Mouse (Mus musculus): ENCODE measurements around the gene Nckap5.

The Nckap5 gene

GRCm38 (mm10) chr1:126364556-126364955 is 466.0 kb downstream of the Nckap5 start:
- no peak for DNase-seq (ENCODE audit: low spot score in 2 of 2)

GRCm38 (mm10) chr1:126360531-126361220 is 469.9 kb downstream of the Nckap5 start:
- no peak for DNase-seq (ENCODE audit: low spot score in 2 of 2)

- no peak for DNase-seq (ENCODE audit: low spot score in 2 of 2)
Observed at GRCm38 (mm10) chr1:126360111-126360510, 470.5 kb downstream of the Nckap5 start.

- DNase-seq (ENCODE audit: low spot score in 2 of 2): no peak
Observed at GRCm38 (mm10) chr1:126341806-126342205, 488.8 kb downstream of the Nckap5 start.

GRCm38 (mm10) chr1:126339250-126339649 is 491.3 kb downstream of the Nckap5 start:
- no peak for DNase-seq (ENCODE audit: low spot score in 2 of 2)

- DNase-seq (ENCODE audit: low spot score in 2 of 2): no peak
Observed at GRCm38 (mm10) chr1:126334202-126334601, 496.4 kb downstream of the Nckap5 start.

GRCm38 (mm10) chr1:126332026-126332425 is 498.6 kb downstream of the Nckap5 start:
- no peak for DNase-seq (ENCODE audit: low spot score in 2 of 2)

GRCm38 (mm10) chr1:126320696-126321095 is 509.9 kb downstream of the Nckap5 start:
- no peak for DNase-seq (ENCODE audit: low spot score in 2 of 2)

- no peak for DNase-seq (ENCODE audit: low spot score in 2 of 2)
Observed at GRCm38 (mm10) chr1:126317874-126318607, 512.6 kb downstream of the Nckap5 start.

- DNase-seq (ENCODE audit: low spot score in 2 of 2): no peak
Observed at GRCm38 (mm10) chr1:126317345-126317744, 513.3 kb downstream of the Nckap5 start.

- no peak for DNase-seq (ENCODE audit: low spot score in 2 of 2)
Observed at GRCm38 (mm10) chr1:126316866-126317265, 513.7 kb downstream of the Nckap5 start.

- DNase-seq (ENCODE audit: low spot score in 2 of 2): no peak
Observed at GRCm38 (mm10) chr1:126301129-126301528, 529.5 kb downstream of the Nckap5 start.

GRCm38 (mm10) chr1:126264931-126265330 is 565.7 kb downstream of the Nckap5 start:
- no peak for DNase-seq (ENCODE audit: low spot score in 2 of 2)

GRCm38 (mm10) chr1:126254364-126254763 is 576.2 kb downstream of the Nckap5 start:
- DNase-seq (ENCODE audit: low spot score in 2 of 2): no peak

- DNase-seq (ENCODE audit: low spot score in 2 of 2): no peak
Observed at GRCm38 (mm10) chr1:126253934-126254333, 576.7 kb downstream of the Nckap5 start.

- DNase-seq (ENCODE audit: low spot score in 2 of 2): no peak
Observed at GRCm38 (mm10) chr1:126233196-126233595, 597.4 kb downstream of the Nckap5 start.

GRCm38 (mm10) chr1:126231199-126231598 is 599.4 kb downstream of the Nckap5 start:
- no peak for DNase-seq (ENCODE audit: low spot score in 2 of 2)

GRCm38 (mm10) chr1:126210212-126210611 is 620.4 kb downstream of the Nckap5 start:
- DNase-seq (ENCODE audit: low spot score in 2 of 2): no peak

- no peak for DNase-seq (ENCODE audit: low spot score in 2 of 2)
Observed at GRCm38 (mm10) chr1:126209743-126210142, 620.9 kb downstream of the Nckap5 start.

- no peak for DNase-seq (ENCODE audit: low spot score in 2 of 2)
Observed at GRCm38 (mm10) chr1:126209131-126209530, 621.5 kb downstream of the Nckap5 start.

- no peak for DNase-seq (ENCODE audit: low spot score in 2 of 2)
Observed at GRCm38 (mm10) chr1:126196937-126197336, 633.7 kb downstream of the Nckap5 start.

- DNase-seq (ENCODE audit: low spot score in 2 of 2): no peak
Observed at GRCm38 (mm10) chr1:126190353-126190752, 640.2 kb downstream of the Nckap5 start.

GRCm38 (mm10) chr1:126183751-126184150 is 646.8 kb downstream of the Nckap5 start:
- no peak for DNase-seq (ENCODE audit: low spot score in 2 of 2)

Measured in spleen, postnatal 14 days (tissue).